Mouse (Mus musculus): Measurements from ENCODE around the gene Lgmn.

DNA sequence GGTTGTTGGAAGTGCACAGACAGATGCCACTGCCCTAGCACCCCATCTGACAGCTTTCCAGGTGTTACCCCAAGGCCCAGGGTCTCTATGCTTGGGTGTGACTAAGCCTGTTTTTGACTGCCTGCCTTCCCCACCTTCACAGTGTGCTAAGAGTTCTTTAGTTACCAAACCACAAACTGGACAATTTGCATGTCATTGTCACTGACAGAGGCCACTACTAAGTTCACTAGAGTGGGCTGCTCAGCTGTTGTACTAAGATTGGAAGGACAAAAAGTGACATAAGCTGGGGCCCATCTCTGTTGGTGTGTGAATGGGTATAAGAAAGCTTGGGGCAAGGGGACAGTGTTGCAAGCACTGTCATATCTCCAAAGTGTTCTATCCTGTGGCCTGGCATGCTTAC, 83.8 kb downstream of the Lgmn start:
- TF ChIP-seq EP300 (IDR thresholded peaks at IDR 0.05; ENCODE audit: low read length) (no peak; the same call in none of the 2 replicates), USF1 (IDR thresholded peaks at IDR 0.05; ENCODE audit: low read depth, low read length) (no peak), CTCF (conservative IDR thresholded peaks at IDR 0.05 in 1 of 2, IDR thresholded peaks at IDR 0.05 in 1 of 2; ENCODE audit: low read depth in 2 of 2, low read length in 2 of 2) (no peak), KAT2A (IDR thresholded peaks at IDR 0.05; ENCODE audit: insufficient replicate concordance, low read length) (no peak), BHLHE40 (IDR thresholded peaks at IDR 0.05; ENCODE audit: low read depth, low read length) (peak; percentile 62), POLR2A (IDR thresholded peaks at IDR 0.05; ENCODE audit: low read depth, low read length) (no peak), MAFK (IDR thresholded peaks at IDR 0.05; ENCODE audit: insufficient replicate concordance, low read length) (no peak), HCFC1 (IDR thresholded peaks at IDR 0.05; ENCODE audit: low read depth, low read length) (no peak), MYC (IDR thresholded peaks at IDR 0.05; ENCODE audit: low read depth, low read length) (no peak)

Data from CH12.LX (cell line).